Mouse (Mus musculus) heart, embryonic 13.5 days (tissue): Measurements from ENCODE around the gene Zcwpw1. TPM values are rescaled to one million over a fixed set of nuclear protein-coding genes. Genes with fewer than 3 reads are reported as not detected.
"Not testable (repeated sequence)": the region's sequence is repeated elsewhere in the genome, so short reads cannot be mapped to it uniquely, and the experiment has no call there.

ENCODE experiments used
- ATAC-seq: fragments of 200-750 bp; cut with Nextera tagmentation; 2 replicates; pipeline ENCODE4 v1.8.0; 2017; ENCODE audit warnings: moderate TSS enrichment; ENCODE audit not compliant: insufficient number of reproducible peaks, low FRiP score, low TSS enrichment; ENCODE audit errors: extremely low read depth
- H3K27ac ChIP-seq: fragments of 300-500 bp; sonication (generic); replicated peaks from 2 replicates; pipeline ENCODE4 v1.5.1; 2015; ENCODE audit warnings: moderate library complexity, mild to moderate bottlenecking, inconsistent platforms
- H3K27me3 ChIP-seq: fragments of 300-500 bp; sonication (generic); replicated peaks from 2 replicates; pipeline ENCODE4 v1.6.1; 2015; ENCODE audit warnings: mild to moderate bottlenecking, inconsistent platforms
- H3K36me3 ChIP-seq: fragments of 300-500 bp; sonication (generic); 2 replicates; pipeline ENCODE4 v1.6.1; 2015; ENCODE audit warnings: mild to moderate bottlenecking, inconsistent platforms
- H3K4me1 ChIP-seq: fragments of 300-500 bp; sonication (generic); 2 replicates; pipeline ENCODE4 v1.6.1; 2015; ENCODE audit warnings: inconsistent platforms
- H3K4me2 ChIP-seq: fragments of 300-500 bp; sonication (generic); 2 replicates; pipeline ENCODE4 v1.6.1; 2015; ENCODE audit warnings: inconsistent platforms, mild to moderate bottlenecking, moderate library complexity
- H3K4me3 ChIP-seq: fragments of 300-500 bp; sonication (generic); 2 replicates; pipeline ENCODE4 v1.5.1; 2015; ENCODE audit warnings: moderate library complexity, mild to moderate bottlenecking, inconsistent platforms
- H3K9ac ChIP-seq: fragments of 300-500 bp; sonication (generic); 2 replicates; pipeline ENCODE4 v1.6.1; 2015; ENCODE audit warnings: inconsistent platforms, mild to moderate bottlenecking, moderate library complexity
- H3K9me3 ChIP-seq: fragments of 300-500 bp; sonication (generic); 2 replicates; pipeline ENCODE4 v1.6.1; 2016; ENCODE audit warnings: inconsistent platforms
- WGBS: fragments of 180-500 bp; shearing (Covaris S2); methylation state at CpG from one replicate; pipeline ENCODE4 v1.1.7; 2015; ENCODE audit warnings: mixed read lengths; 5-methylcytosine and 5-hydroxymethylcytosine counted together
- polyA plus RNA-seq: library from polyadenylated mRNA; unstranded; fragments of >200 nt; fragmentation: Nextera tagmentation; extraction: Ambion mirVana; gene quantifications from 2 replicates; pipeline ENCODE4 v1.2.1, GENCODE M21; 2015

Zcwpw1 gene
- polyA plus RNA-seq, 1 experiment from 2014 or later = 7.7 TPM

- no peak for ATAC-seq
- no peaks in the 10 kb centered on the region for H3K4me1 ChIP-seq
- H3K9ac ChIP-seq = no peak overlapping the region
- no peaks in the 10 kb centered on the region for H3K36me3 ChIP-seq
- WGBS = 70% methylated on average over 6 of the region's 6 CpGs
- H3K27ac ChIP-seq = no peak overlapping the region
- no peak overlapping the region for H3K4me3 ChIP-seq
- H3K27me3 ChIP-seq = no peaks in the 10 kb centered on the region
- H3K9me3 ChIP-seq = no peaks in the 10 kb centered on the region
- no peak overlapping the region for H3K4me2 ChIP-seq
These were observed 36.0 kb downstream of the Zcwpw1 start for GRCm38 (mm10) chr5:137823455-137824045.

- no peak overlapping the region for H3K4me2 ChIP-seq
- H3K9ac ChIP-seq = no peak overlapping the region
- no peaks in the 10 kb centered on the region for H3K4me1 ChIP-seq
- 83% methylated on average over 3 of the region's 3 CpGs for WGBS
- H3K27me3 ChIP-seq = no peaks in the 10 kb centered on the region
- H3K4me3 ChIP-seq = no peak overlapping the region
- no peaks in the 10 kb centered on the region for H3K36me3 ChIP-seq
- ATAC-seq = no peak
- H3K9me3 ChIP-seq = no peaks in the 10 kb centered on the region
- H3K27ac ChIP-seq = no peak overlapping the region
These were observed 37.4 kb downstream of the Zcwpw1 start for GRCm38 (mm10) chr5:137825030-137825429.

DNA sequence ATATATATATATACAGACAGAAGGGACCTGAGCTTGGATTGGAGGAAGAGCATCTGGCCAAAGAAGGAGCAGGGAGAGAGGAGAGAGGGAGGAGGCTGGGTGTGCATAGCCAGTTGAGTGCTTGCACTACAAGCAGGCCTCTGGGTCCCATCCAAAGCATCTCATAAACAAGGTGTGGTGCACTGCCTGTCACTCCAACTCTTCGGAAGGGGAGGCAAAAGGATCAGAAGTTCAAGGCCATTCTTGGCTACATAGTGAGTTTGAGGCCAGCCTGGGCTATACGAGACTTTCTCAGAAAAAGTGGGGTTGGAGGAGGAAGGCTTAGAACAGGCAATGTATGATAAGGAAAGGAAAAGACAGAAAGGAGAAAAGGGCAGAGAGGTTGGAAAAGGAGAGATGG lies 38.4 kb downstream of the Zcwpw1 start:
- H3K4me3 ChIP-seq = no peak overlapping the region
- no peak overlapping the region for H3K4me2 ChIP-seq
- H3K9me3 ChIP-seq = no peaks in the 10 kb centered on the region
- ATAC-seq = no peak
- no peak overlapping the region for H3K9ac ChIP-seq
- H3K36me3 ChIP-seq = no peaks in the 10 kb centered on the region
- H3K27me3 ChIP-seq = no peaks in the 10 kb centered on the region
- 60% methylated on average over 2 of the region's 2 CpGs for WGBS
- H3K4me1 ChIP-seq = no peaks in the 10 kb centered on the region
- no peak overlapping the region for H3K27ac ChIP-seq

GRCm38 (mm10) chr5:137826421-137826820 lies 38.8 kb downstream of the Zcwpw1 start:
- Histone ChIP-seq H3K4me2 (no peak overlapping the region), H3K27ac (no peak overlapping the region), H3K27me3 (no peaks in the 10 kb centered on the region), H3K4me3 (no peak overlapping the region), H3K9me3 (no peaks in the 10 kb centered on the region), H3K36me3 (no peaks in the 10 kb centered on the region), H3K9ac (no peak overlapping the region), H3K4me1 (no peaks in the 10 kb centered on the region)
- WGBS = 28% methylated on average over 7 of the region's 7 CpGs
- no peak for ATAC-seq

GRCm38 (mm10) chr5:137828694-137829093 lies 41.1 kb downstream of the Zcwpw1 start:
- WGBS = 66% methylated on average over 6 of the region's 6 CpGs
- no peaks in the 10 kb centered on the region for H3K9me3 ChIP-seq
- ATAC-seq = no peak
- no peaks in the 10 kb centered on the region for H3K27me3 ChIP-seq
- H3K27ac ChIP-seq = no peak overlapping the region
- no peak overlapping the region for H3K4me3 ChIP-seq
- H3K4me2 ChIP-seq = no peak overlapping the region
- no peaks in the 10 kb centered on the region for H3K4me1 ChIP-seq
- no peaks in the 10 kb centered on the region for H3K36me3 ChIP-seq
- H3K9ac ChIP-seq = no peak overlapping the region

GRCm38 (mm10) chr5:137830238-137830637 lies 42.6 kb downstream of the Zcwpw1 start:
- H3K36me3 ChIP-seq = no peaks in the 10 kb centered on the region
- ATAC-seq = no peak
- no peak overlapping the region for H3K4me2 ChIP-seq
- WGBS = 70% methylated on average over 7 of the region's 7 CpGs
- H3K9ac ChIP-seq = no peak overlapping the region
- H3K4me3 ChIP-seq = no peak overlapping the region
- H3K27ac ChIP-seq = no peak overlapping the region
- H3K27me3 ChIP-seq = no peaks in the 10 kb centered on the region
- H3K4me1 ChIP-seq = no peaks in the 10 kb centered on the region
- no peaks in the 10 kb centered on the region for H3K9me3 ChIP-seq

DNA sequence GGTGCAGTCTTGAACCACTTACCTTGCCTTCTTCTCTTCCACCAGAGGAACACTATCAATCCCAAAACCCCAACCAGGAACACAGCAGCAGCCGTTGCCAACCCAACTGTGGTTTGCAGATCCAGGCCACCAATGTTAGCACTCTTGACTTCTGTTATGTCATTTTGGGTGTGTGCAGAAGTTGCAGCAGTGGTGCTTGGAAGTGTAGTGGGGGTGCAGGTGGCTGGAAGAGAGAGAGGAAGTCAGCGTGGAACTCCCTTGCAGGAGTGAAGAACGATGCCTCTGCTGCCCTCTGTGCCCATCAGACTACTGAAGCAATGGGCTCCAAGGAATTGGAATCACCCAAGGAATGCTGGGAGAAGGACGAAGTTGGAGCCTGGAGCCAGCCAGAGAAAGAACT lies 43.5 kb downstream of the Zcwpw1 start:
- H3K36me3 ChIP-seq = no peaks in the 10 kb centered on the region
- WGBS = 77% methylated on average over 4 of the region's 4 CpGs
- no peaks in the 10 kb centered on the region for H3K9me3 ChIP-seq
- no peak for ATAC-seq
- H3K27ac ChIP-seq = no peak overlapping the region
- no peak overlapping the region for H3K4me2 ChIP-seq
- H3K4me1 ChIP-seq = no peaks in the 10 kb centered on the region
- no peak overlapping the region for H3K9ac ChIP-seq
- H3K4me3 ChIP-seq = no peak overlapping the region
- H3K27me3 ChIP-seq = no peaks in the 10 kb centered on the region

DNA sequence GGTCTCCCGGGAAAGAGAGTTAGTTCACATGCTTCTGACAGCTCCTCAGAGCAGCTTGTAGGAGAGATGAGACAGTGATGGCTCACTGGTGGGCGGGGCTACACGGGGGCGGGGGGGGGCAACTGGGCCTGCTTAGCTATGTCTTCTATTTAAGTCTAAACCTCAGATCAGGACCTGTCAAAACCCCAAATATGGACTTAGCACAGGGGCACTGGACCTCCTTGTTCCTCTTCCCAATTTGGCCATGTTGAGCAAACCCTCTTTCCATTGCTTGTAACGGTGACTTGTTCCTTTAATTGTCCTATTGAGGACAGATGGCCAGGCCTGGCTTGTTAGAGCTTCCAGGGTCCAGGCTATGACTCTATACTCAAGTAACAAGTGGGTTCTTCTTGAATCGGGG lies 43.9 kb downstream of the Zcwpw1 start:
- no peaks in the 10 kb centered on the region for H3K36me3 ChIP-seq
- no peaks in the 10 kb centered on the region for H3K9me3 ChIP-seq
- WGBS = 58% methylated on average over 6 of the region's 6 CpGs
- H3K4me2 ChIP-seq = no peak overlapping the region
- no peak overlapping the region for H3K27ac ChIP-seq
- H3K9ac ChIP-seq = no peak overlapping the region
- H3K4me1 ChIP-seq = no peaks in the 10 kb centered on the region
- no peaks in the 10 kb centered on the region for H3K27me3 ChIP-seq
- ATAC-seq = no peak
- H3K4me3 ChIP-seq = no peak overlapping the region

- H3K36me3 ChIP-seq = no peaks in the 10 kb centered on the region
- no peaks in the 10 kb centered on the region for H3K4me1 ChIP-seq
- H3K9me3 ChIP-seq = no peaks in the 10 kb centered on the region
- H3K27me3 ChIP-seq = no peaks in the 10 kb centered on the region
- 0 out of 2 replicates have a peak overlapping the region, but pooled peaks have one; percentile 6 for H3K27ac ChIP-seq
- H3K4me2 ChIP-seq = no peak overlapping the region
- no peak for ATAC-seq
- no peak overlapping the region for H3K4me3 ChIP-seq
- no peak overlapping the region for H3K9ac ChIP-seq
- 42% methylated on average over 4 of the region's 4 CpGs for WGBS
These were observed 45.9 kb downstream of the Zcwpw1 start for GRCm38 (mm10) chr5:137833500-137833899.

DNA sequence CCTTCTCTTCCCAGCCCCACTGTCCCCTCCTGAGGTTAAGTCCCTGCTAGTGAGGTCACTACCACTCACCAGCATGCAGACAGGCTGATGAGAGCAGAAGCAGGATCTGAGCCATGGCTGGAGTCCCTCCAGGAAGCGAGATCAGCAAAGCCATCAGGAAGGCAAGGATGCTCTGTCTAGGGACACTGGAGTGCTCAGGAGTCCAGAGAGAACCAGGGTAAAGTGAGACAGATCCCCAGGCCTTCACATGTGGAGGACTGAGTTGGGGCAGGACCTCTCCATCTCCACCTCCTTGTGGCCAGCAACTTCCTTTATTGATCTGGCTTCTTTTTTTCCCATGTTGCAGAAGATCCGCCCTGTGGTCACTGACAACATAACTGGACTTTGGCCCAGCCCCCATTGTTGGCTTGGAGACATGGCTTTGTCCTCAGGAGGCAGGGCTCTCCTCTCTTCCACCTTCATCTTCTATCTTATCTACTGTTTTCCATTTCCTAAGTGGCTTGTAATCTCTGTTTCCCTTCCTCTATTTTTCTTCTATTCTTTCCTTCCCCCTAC lies 48.4 kb downstream of the Zcwpw1 start, which contains the start of gene Pilra:
Gene Pilra (minus strand): TSS at position 316 of the 555 bp plus-strand sequence.
- not testable (repeated sequence) for H3K36me3 ChIP-seq, H3K9ac ChIP-seq, H3K27me3 ChIP-seq, H3K27ac ChIP-seq, H3K4me2 ChIP-seq, ATAC-seq, H3K4me3 ChIP-seq, H3K4me1 ChIP-seq, H3K9me3 ChIP-seq
- WGBS = 33% methylated on average over 2 of the region's 2 CpGs

DNA sequence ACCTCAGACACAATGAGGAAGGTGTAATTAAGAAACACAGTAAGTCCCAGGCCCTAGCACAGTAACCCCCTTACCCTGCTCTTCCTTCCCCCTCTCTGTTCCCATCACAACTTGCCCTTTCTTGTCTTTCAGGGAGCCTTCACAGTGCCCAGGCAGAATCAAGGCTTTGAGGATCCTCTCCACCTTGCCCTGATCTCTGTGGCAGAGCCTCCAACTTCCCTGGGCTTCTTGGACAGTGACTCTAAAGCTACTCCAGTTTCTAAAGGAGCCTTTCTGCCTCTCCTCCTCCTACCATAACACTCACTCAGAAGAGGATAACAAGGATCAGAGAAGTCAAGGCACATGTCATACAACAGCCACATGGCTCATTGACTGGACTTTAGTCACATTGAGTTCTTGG lies 49.0 kb downstream of the Zcwpw1 start:
- Histone ChIP-seq H3K27me3 (no peaks in the 10 kb centered on the region), H3K9ac (no peak overlapping the region), H3K36me3 (no peaks in the 10 kb centered on the region), H3K4me2 (no peak overlapping the region), H3K9me3 (no peaks in the 10 kb centered on the region), H3K27ac (no peak overlapping the region), H3K4me1 (no peaks in the 10 kb centered on the region), H3K4me3 (no peak overlapping the region)
- no peak for ATAC-seq

- not testable (repeated sequence) for H3K36me3 ChIP-seq, H3K4me1 ChIP-seq, H3K4me2 ChIP-seq, H3K9ac ChIP-seq, ATAC-seq, H3K4me3 ChIP-seq, H3K27me3 ChIP-seq, H3K9me3 ChIP-seq, H3K27ac ChIP-seq
These were observed 49.5 kb downstream of the Zcwpw1 start for GRCm38 (mm10) chr5:137837110-137837509.
